Comparison of ENCODE assay signal across 8 mouse cellular contexts in genomic region chr11:119603527-119603905, GRCm38 (mm10). TPM values are rescaled to one million over a fixed set of nuclear protein-coding genes. Genes with fewer than 3 reads are reported as not detected.
DNase-seq lines count a peak whose midpoint lies in the region; ATAC-seq and TF ChIP-seq lines count a peak whose summit lies in the region.

No protein-coding gene starts in this region.

- H3K4me2 ChIP-seq in embryonic facial prominence, embryonic 11.5 days (ENCODE audit: low read depth, low read length) = peak overlapping the region; percentile 74

- TF ChIP-seq CTCF in kidney, adult 2 months (conservative IDR thresholded peaks at IDR 0.05; ENCODE audit: insufficient read depth, insufficient read length, low read depth, low read length) = no peak
- TF ChIP-seq CTCF in MEL (IDR thresholded peaks at IDR 0.05 in 2 of 3, conservative IDR thresholded peaks at IDR 0.05 in 1 of 3; ENCODE audit: control insufficient read depth in 1 of 3, insufficient read depth in 1 of 3, low read depth in 2 of 3, low read length in 3 of 3, poor library complexity in 1 of 3, severe bottlenecking in 1 of 3) = no peak
- no peak for TF ChIP-seq CTCF in olfactory bulb, adult 2 months (IDR thresholded peaks at IDR 0.05; ENCODE audit: insufficient read depth, low read depth, low read length)

- no peak for TF ChIP-seq EP300 in MEL (IDR thresholded peaks at IDR 0.05; ENCODE audit: low read depth in 1 of 2, low read length in 2 of 2)

- no peak for TF ChIP-seq POLR2A in kidney, adult 2 months (IDR thresholded peaks at IDR 0.05; ENCODE audit: low read depth, low read length)
- TF ChIP-seq POLR2A in MEL (IDR thresholded peaks at IDR 0.05; ENCODE audit: control insufficient read depth in 1 of 2, insufficient read depth in 1 of 2, low read depth in 1 of 2, low read length in 2 of 2, poor library complexity in 1 of 2) = no peak
- no peak; the same call in 1 of the 2 replicates for TF ChIP-seq POLR2A in olfactory bulb, adult 2 months (IDR thresholded peaks at IDR 0.05; ENCODE audit: insufficient read depth, low read depth, low read length)

- peak overlapping the region; percentile 99 for H3K4me3 ChIP-seq in kidney, adult 2 months (ENCODE audit: insufficient read depth, low read depth, low read length)
- peak overlapping the region; percentile 73 to 92 for H3K4me3 ChIP-seq in MEL (ENCODE audit: control insufficient read depth in 1 of 2, insufficient read depth in 1 of 2, low read depth in 2 of 2, low read length in 2 of 2)
- H3K4me3 ChIP-seq in embryonic facial prominence, embryonic 11.5 days (ENCODE audit: low read depth, low read length) = peak overlapping the region; percentile 70
- peak overlapping the region; percentile 72 for H3K4me3 ChIP-seq in olfactory bulb, adult 2 months (ENCODE audit: insufficient read depth, low read depth, low read length)

- 1% methylated on average over 30 of the region's 30 CpGs for WGBS in kidney, adult 2 months
- WGBS in embryonic facial prominence, embryonic 11.5 days = under 1% methylated on average over 30 of the region's 30 CpGs
- WGBS in olfactory bulb, adult 2 months = under 1% methylated on average over 30 of the region's 30 CpGs

- peak overlapping the region; percentile 90 for H3K9ac ChIP-seq in MEL (ENCODE audit: control insufficient read depth, low read depth, low read length, poor library complexity, severe bottlenecking)
- peak overlapping the region; percentile 79 for H3K9ac ChIP-seq in embryonic facial prominence, embryonic 11.5 days (replicated peaks; ENCODE audit: low read length)

- TF ChIP-seq RAD21 in MEL (IDR thresholded peaks at IDR 0.05; ENCODE audit: low read depth, low read length) = no peak

- peaks cover 45% of the 10 kb centered on the region for H3K79me2 ChIP-seq in MEL (ENCODE audit: control insufficient read depth, insufficient read depth, low read length, poor library complexity)

- H3K4me1 ChIP-seq in kidney, adult 2 months (ENCODE audit: control insufficient read depth, insufficient read depth, low read length) = peaks cover 7% of the 10 kb centered on the region
- H3K4me1 ChIP-seq in MEL (ENCODE audit: control insufficient read depth in 1 of 2, insufficient read depth in 2 of 2, low read length in 2 of 2) = peaks cover 2 to 7% of the 10 kb centered on the region in 2 experiments; a peak in 3 of 4 replicates
- H3K4me1 ChIP-seq in embryonic facial prominence, embryonic 11.5 days (ENCODE audit: control insufficient read depth, insufficient read depth, low read length) = no peaks in the 10 kb centered on the region
- peaks cover 8% of the 10 kb centered on the region; the same call in 1 of the 2 replicates for H3K4me1 ChIP-seq in olfactory bulb, adult 2 months (ENCODE audit: control insufficient read depth, insufficient read depth, low read length)

- peak; percentile 26 for DNase-seq in kidney, adult 2 months
- DNase-seq in kidney, adult 11 months = no peak
- peak; percentile 64 for DNase-seq in MEL (ENCODE audit: low read depth, low spot score)
- DNase-seq in embryonic facial prominence, embryonic 11.5 days (ENCODE audit: low spot score) = peak; percentile 28
- peak; percentile 16 to 35 for DNase-seq in kidney, postnatal 4 days
- DNase-seq in layer of hippocampus, adult 9-11 months = no peak

- H3K9me3 ChIP-seq in MEL (replicated peaks; ENCODE audit: insufficient read depth, low read length) = no peaks in the 10 kb centered on the region
- no peaks in the 10 kb centered on the region for H3K9me3 ChIP-seq in embryonic facial prominence, embryonic 11.5 days (replicated peaks; ENCODE audit: control insufficient read depth, low read length)

- H3K36me3 ChIP-seq in kidney, adult 2 months (ENCODE audit: control insufficient read depth, insufficient read depth, low read length) = no peaks in the 10 kb centered on the region
- H3K36me3 ChIP-seq in MEL (ENCODE audit: control insufficient read depth in 1 of 2, insufficient read depth in 2 of 2, low read length in 2 of 2) = peaks cover 0 to 26% of the 10 kb centered on the region in 2 experiments; a peak in 2 of 4 replicates
- H3K36me3 ChIP-seq in embryonic facial prominence, embryonic 11.5 days (replicated peaks; ENCODE audit: control insufficient read depth, insufficient read depth, low read depth, low read length) = no peaks in the 10 kb centered on the region

- ATAC-seq in embryonic facial prominence, embryonic 11.5 days (replicated peaks; ENCODE audit: insufficient number of reproducible peaks, low FRiP score, low TSS enrichment, low read depth) = no peak
- no peak for ATAC-seq in frontal cortex, adult (ENCODE audit: low TSS enrichment)

- no peaks in the 10 kb centered on the region for H3K27me3 ChIP-seq in kidney, adult 2 months (replicated peaks; ENCODE audit: control insufficient read depth, insufficient read depth, low read length)
- H3K27me3 ChIP-seq in MEL (ENCODE audit: control insufficient read depth in 1 of 2, insufficient read depth in 2 of 2, low read length in 2 of 2) = no peaks in the 10 kb centered on the region; a peak in 1 of 4 replicates
- no peaks in the 10 kb centered on the region for H3K27me3 ChIP-seq in embryonic facial prominence, embryonic 11.5 days (ENCODE audit: control insufficient read depth, insufficient read depth, low read length)

- peak overlapping the region; percentile 73; the same call in 1 of the 2 replicates for H3K27ac ChIP-seq in kidney, adult 2 months (ENCODE audit: insufficient read depth, low read depth, low read length)
- H3K27ac ChIP-seq in MEL (ENCODE audit: control insufficient read depth, low read depth, low read length) = no peak overlapping the region
- H3K27ac ChIP-seq in embryonic facial prominence, embryonic 11.5 days (replicated peaks; ENCODE audit: low read depth, low read length) = peak overlapping the region; percentile 77
- no peak overlapping the region for H3K27ac ChIP-seq in olfactory bulb, adult 2 months (ENCODE audit: insufficient read depth, low read depth, low read length)

TF ChIP-seq in MEL, 35 proteins besides CTCF, POLR2A, EP300 and RAD21:
- no peak for TF ChIP-seq TAL1 (IDR thresholded peaks at IDR 0.05; ENCODE audit: low read length)
- TF ChIP-seq BHLHE40 (IDR thresholded peaks at IDR 0.05; ENCODE audit: borderline replicate concordance, low read depth, low read length) = no peak
- peak; percentile 65 for TF ChIP-seq GATA1 (IDR thresholded peaks at IDR 0.05; ENCODE audit: low read depth, low read length)

RNA-seq across cellular contexts. Expression of gene Rptor, which starts 0.8 kb away (rescaled TPM):
- 20.7 and 23.4 TPM in 2 replicates for polyA plus RNA-seq in kidney, adult 2 months (2012; rRNA removed)
- total RNA-seq in MEL (2012; rRNA removed) = 32.0 and 34.9 TPM in 2 replicates
- polyA plus RNA-seq in MEL (2012; ENCODE audit: insufficient read depth in 1 of 2, insufficient read length in 2 of 2, low read depth in 1 of 2, low replicate concordance in 2 of 2, missing spikeins in 1 of 2) = 10 to 100 TPM in 1 of 2 experiments, not detected in 1; 33.9 TPM
- 10.1 and 10.4 TPM in 2 replicates for polyA plus RNA-seq in embryonic facial prominence, embryonic 11.5 days (2014; fragmentation: Nextera tagmentation; extraction: Ambion mirVana)
- polyA plus RNA-seq in olfactory bulb, adult 2 months (2012; ENCODE audit: insufficient read depth, insufficient read length, low replicate concordance, missing spikeins) = 61.2 TPM in 1 of 2 replicates, not detected in the other

RNA-seq across cellular contexts. Expression of gene Nptx1, which starts 56.0 kb away (rescaled TPM):
- polyA plus RNA-seq in kidney, adult 2 months (2012; rRNA removed) = 0.08 and 0.10 TPM in 2 replicates
- not detected in 2 replicates for total RNA-seq in MEL (2012; rRNA removed)
- not detected for polyA plus RNA-seq in MEL (2012; ENCODE audit: insufficient read depth in 1 of 2, insufficient read length in 2 of 2, low read depth in 1 of 2, low replicate concordance in 2 of 2, missing spikeins in 1 of 2)
- polyA plus RNA-seq in embryonic facial prominence, embryonic 11.5 days (2014; fragmentation: Nextera tagmentation; extraction: Ambion mirVana) = 1.8 and 2.2 TPM in 2 replicates
- not detected in 2 replicates for polyA plus RNA-seq in olfactory bulb, adult 2 months (2012; ENCODE audit: insufficient read depth, insufficient read length, low replicate concordance, missing spikeins)

Comparison
In these comparisons a context has a peak if more than half of its experiments do, and no peak if none do; other contexts are left out.
1. DNase-seq: peak in kidney, adult 2 months (single experiment), MEL (single experiment), embryonic facial prominence, embryonic 11.5 days (single experiment) and kidney, postnatal 4 days (2 of 2); none in kidney, adult 11 months (single experiment) and layer of hippocampus, adult 9-11 months (single experiment).
2. H3K27ac ChIP-seq: peak in kidney, adult 2 months (single experiment) and embryonic facial prominence, embryonic 11.5 days (single experiment); none in MEL (single experiment) and olfactory bulb, adult 2 months (single experiment).
3. Peak in every context shown above with its lines, with median percentiles within 50 percentile points of each other: H3K4me3 ChIP-seq.